Mouse (Mus musculus) stomach, postnatal 0 days (tissue): ENCODE data around the gene Bmp5. TPM values are rescaled to one million over a fixed set of nuclear protein-coding genes. Genes with fewer than 3 reads are reported as not detected.

Experiments used
- ATAC-seq: fragments of 200-750 bp; cut with Nextera tagmentation; 2 replicates; pipeline ENCODE4 v1.8.0; 2017; ENCODE audit not compliant: low FRiP score, low TSS enrichment
- DNase-seq: peaks from one replicate; pipeline ENCODE4 v3.0.0-alpha.2; 2016; ENCODE audit warnings: low spot score
- H3K27ac ChIP-seq: fragments of 300-500 bp; sonication (generic); replicated peaks from 2 replicates; pipeline ENCODE4 v1.5.1; 2014; ENCODE audit warnings: mild to moderate bottlenecking, control low read depth
- H3K27me3 ChIP-seq: fragments of 300-500 bp; sonication (generic); 2 replicates; pipeline ENCODE4 v1.6.1; 2014; ENCODE audit warnings: low read length; ENCODE audit not compliant: control insufficient read depth, insufficient read depth
- H3K36me3 ChIP-seq: fragments of 300-500 bp; sonication (generic); 2 replicates; pipeline ENCODE4 v1.6.1; 2014; ENCODE audit warnings: low read length, mixed read lengths; ENCODE audit not compliant: control insufficient read depth, insufficient read depth
- H3K4me1 ChIP-seq: fragments of 300-500 bp; sonication (generic); replicated peaks from 2 replicates; pipeline ENCODE4 v1.6.1; 2014; ENCODE audit warnings: antibody characterized with exemption; ENCODE audit not compliant: control insufficient read depth, insufficient read depth
- H3K4me2 ChIP-seq: fragments of 300-500 bp; sonication (generic); replicated peaks from 2 replicates; pipeline ENCODE4 v1.6.1; 2014; ENCODE audit warnings: low read depth, mild to moderate bottlenecking, control low read depth, moderate library complexity
- H3K4me3 ChIP-seq: fragments of 300-500 bp; sonication (generic); 2 replicates; pipeline ENCODE4 v1.5.1; 2014; ENCODE audit warnings: low read depth, low read length, control low read depth
- H3K9ac ChIP-seq: fragments of 300-500 bp; sonication (generic); 2 replicates; pipeline ENCODE4 v1.6.1; 2014; ENCODE audit warnings: mild to moderate bottlenecking, low read length, control low read depth, mixed read lengths
- H3K9me3 ChIP-seq: fragments of 300-500 bp; sonication (generic); 2 replicates; pipeline ENCODE4 v1.6.1; 2016; ENCODE audit warnings: low read length; ENCODE audit not compliant: control insufficient read depth
- CTCF ChIP-seq: IDR thresholded peaks from 2 replicates; pipeline ENCODE4 v1.5.1; 2016; ENCODE audit warnings: antibody characterized with exemption, low read depth, mild to moderate bottlenecking, moderate library complexity
- EP300 ChIP-seq: optimal IDR thresholded peaks from 2 replicates; pipeline ENCODE3; 2016; ENCODE audit warnings: antibody characterized with exemption
- WGBS: fragments of 180-500 bp; shearing (Covaris S2); extraction: QIAGEN DNeasy Blood & Tissue Kit; methylation state at CpG from one replicate; pipeline ENCODE4 v1.1.7; 2014; 5-methylcytosine and 5-hydroxymethylcytosine counted together
- polyA plus RNA-seq: library from polyadenylated mRNA; unstranded; fragments of >200 nt; fragmentation: Nextera tagmentation; extraction: Ambion mirVana; gene quantifications from 2 replicates; pipeline ENCODE4 v1.2.1, GENCODE M21; 2015

The Bmp5 gene
- polyA plus RNA-seq, 1 experiment from 2014 or later, result 4.6 TPM

DNA sequence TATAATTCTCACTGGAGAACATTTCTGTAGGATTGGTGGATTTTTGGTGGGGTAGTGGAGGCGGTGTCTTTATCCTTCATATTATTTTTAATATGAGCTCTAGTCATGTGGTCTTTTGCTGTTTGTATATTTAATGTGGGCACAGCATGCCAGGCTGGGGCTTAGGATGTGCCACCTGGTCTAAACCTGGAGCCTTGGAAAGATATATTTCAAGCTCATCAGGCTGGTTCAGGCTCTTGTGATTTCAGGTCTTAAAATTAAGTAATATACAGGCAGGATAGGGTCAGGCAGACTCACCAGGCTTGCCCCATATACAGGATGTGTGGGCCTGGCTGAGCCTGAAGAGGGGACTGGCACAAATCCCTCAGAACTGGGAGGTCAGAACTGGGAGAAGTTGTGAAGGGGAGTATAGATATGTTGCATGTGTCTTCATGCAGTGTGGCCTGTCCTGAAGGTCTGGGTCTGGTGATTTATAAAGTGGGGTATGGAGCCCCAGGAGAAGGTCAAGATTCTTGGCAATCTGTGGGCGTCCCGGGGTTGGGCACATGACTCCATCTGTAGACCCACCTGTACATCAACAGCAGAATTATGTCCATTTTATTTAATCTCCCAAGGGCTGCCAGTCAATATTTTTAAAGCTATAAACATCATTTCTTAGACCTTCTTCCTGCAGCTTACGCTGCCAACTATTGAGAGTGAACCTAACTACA, 108.5 kb downstream of the Bmp5 start:
- Histone ChIP-seq H3K4me1 (no peaks in the 10 kb centered on the region), H3K9ac (no peak overlapping the region), H3K36me3 (no peaks in the 10 kb centered on the region), H3K4me3 (no peak overlapping the region), H3K27ac (no peak overlapping the region), H3K4me2 (no peak overlapping the region), H3K27me3 (no peaks in the 10 kb centered on the region), H3K9me3 (no peaks in the 10 kb centered on the region)
- DNase-seq, result no peak
- ATAC-seq, result no peak
- TF ChIP-seq EP300 (no peak), CTCF (no peak)
- WGBS, result 97% methylated on average over 4 of the region's 4 CpGs

DNA sequence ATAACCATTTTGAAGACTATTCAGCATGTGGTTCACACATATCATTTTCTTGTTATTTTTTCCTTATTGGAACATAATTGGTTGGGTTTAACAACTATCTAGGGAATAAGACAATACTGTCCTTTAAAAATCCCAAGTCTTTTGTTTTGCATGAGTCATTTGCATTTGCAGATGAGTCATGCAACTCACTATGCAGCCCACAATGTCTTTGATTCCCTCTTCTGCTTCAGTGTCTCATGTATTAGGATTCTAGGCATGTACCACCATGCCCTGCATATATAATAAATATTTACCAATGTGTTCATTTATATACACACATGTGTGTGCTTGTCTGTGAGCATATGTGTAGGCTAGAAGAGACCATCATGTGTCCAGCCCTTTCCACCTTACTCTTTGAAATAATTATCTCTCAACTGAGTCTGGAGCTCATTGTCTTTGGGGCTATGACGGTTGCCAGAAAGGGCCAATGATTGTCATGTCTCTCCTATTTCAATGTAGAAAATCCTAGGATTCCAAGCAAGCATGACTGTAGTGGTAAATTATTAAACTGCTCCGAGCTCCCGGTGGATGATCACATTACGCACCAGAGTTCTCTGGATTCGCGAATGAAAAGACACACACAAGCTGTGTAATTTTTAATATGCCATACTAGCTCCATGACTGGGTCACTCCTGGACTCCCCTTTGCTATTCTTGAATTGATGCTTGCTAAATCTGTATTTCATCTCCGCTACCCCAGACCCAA, 111.8 kb downstream of the Bmp5 start:
- WGBS, result 80% methylated on average over 7 of the region's 7 CpGs
- DNase-seq (no peak), ATAC-seq (no peak)
- Histone ChIP-seq H3K4me3 (no peak overlapping the region), H3K27ac (no peak overlapping the region), H3K4me1 (no peaks in the 10 kb centered on the region), H3K4me2 (no peak overlapping the region), H3K36me3 (no peaks in the 10 kb centered on the region), H3K9ac (no peak overlapping the region), H3K9me3 (no peaks in the 10 kb centered on the region), H3K27me3 (no peaks in the 10 kb centered on the region)
- no peak for TF ChIP-seq EP300
- no peak for TF ChIP-seq CTCF

DNA sequence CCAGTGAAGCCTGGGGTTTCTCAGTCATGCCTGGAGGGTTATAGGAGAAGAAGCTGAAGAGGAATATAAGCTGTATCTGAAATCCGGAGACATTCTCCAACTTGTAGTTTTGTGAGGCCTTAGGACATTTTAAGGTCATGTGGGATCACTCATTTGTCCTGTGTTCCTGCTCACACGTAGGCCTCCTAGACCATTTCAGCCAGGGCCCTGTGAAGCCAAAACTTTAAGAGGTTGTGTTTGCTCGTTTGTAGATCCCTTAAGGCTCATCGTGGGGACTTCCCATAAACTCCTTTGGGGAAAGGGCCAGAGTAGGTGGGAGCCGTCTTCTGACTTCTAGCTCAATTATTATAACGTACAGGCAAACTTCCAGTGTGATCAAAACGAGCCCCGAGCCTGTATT, 121.8 kb downstream of the Bmp5 start:
- no peaks in the 10 kb centered on the region for H3K9me3 ChIP-seq
- 80% methylated on average over 8 of the region's 8 CpGs for WGBS
- no peak for TF ChIP-seq CTCF
- TF ChIP-seq EP300, result no peak
- no peak overlapping the region for H3K4me3 ChIP-seq
- H3K9ac ChIP-seq, result no peak overlapping the region
- H3K36me3 ChIP-seq, result no peaks in the 10 kb centered on the region
- no peaks in the 10 kb centered on the region for H3K27me3 ChIP-seq
- no peak for ATAC-seq
- no peak overlapping the region for H3K4me2 ChIP-seq
- H3K27ac ChIP-seq, result no peak overlapping the region
- no peaks in the 10 kb centered on the region for H3K4me1 ChIP-seq
- DNase-seq, result no peak

DNA sequence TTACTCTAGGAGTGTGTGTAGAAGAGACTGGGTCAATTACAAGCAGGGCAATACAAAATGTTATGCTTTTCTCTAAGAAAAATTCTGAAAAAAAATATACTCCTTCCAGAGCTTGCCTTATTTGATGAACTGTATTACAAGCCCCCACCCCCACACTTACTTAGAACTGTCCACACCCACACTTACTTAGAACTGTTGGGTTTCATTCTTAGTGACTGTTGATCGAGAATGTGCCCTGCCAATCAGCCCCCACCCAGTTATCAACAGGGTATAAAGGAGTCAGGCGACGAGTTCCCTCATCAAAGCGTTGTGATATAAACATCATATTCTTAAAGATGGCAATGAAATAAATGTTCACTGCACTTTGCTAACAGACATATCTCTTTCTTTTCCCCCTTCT, 122.9 kb downstream of the Bmp5 start:
- no peak for ATAC-seq
- WGBS, result 75% methylated on average over 4 of the region's 4 CpGs

DNA sequence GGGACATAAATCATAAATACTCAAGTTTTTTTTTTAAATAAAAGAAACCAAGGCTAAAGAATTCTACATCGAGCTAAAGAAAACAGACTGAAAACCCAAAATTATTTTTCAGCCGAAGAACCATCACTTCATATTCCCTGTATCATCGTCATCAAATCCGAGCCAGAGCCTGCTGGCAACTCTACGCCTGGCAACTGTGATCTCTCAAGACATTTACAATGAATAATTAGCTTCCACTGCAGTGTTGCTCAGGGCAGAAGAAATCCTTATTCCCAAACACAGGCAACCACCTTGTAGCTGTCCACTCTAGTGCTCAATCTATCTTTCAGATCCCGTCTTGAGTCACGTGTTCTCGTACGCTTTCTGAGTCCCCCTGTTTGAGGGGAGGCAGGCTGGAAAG, 126.1 kb downstream of the Bmp5 start:
- no peaks in the 10 kb centered on the region for H3K27me3 ChIP-seq
- no peak overlapping the region for H3K9ac ChIP-seq
- no peaks in the 10 kb centered on the region for H3K9me3 ChIP-seq
- WGBS, result 54% methylated on average over 9 of the region's 9 CpGs
- DNase-seq, result no peak
- no peak overlapping the region for H3K4me2 ChIP-seq
- H3K27ac ChIP-seq, result no peak overlapping the region
- no peak for ATAC-seq
- no peak overlapping the region for H3K4me3 ChIP-seq
- H3K4me1 ChIP-seq, result no peaks in the 10 kb centered on the region
- H3K36me3 ChIP-seq, result no peaks in the 10 kb centered on the region
- TF ChIP-seq EP300 (no peak), CTCF (no peak)

More for the DNA sequence above, 122.9 kb downstream of the Bmp5 start:
- Histone ChIP-seq H3K36me3 (no peaks in the 10 kb centered on the region), H3K4me1 (no peaks in the 10 kb centered on the region), H3K27me3 (no peaks in the 10 kb centered on the region), H3K4me3 (no peak overlapping the region), H3K4me2 (no peak overlapping the region), H3K9me3 (no peaks in the 10 kb centered on the region), H3K27ac (no peak overlapping the region), H3K9ac (no peak overlapping the region)
- TF ChIP-seq EP300 (no peak), CTCF (no peak)
- DNase-seq, result no peak

DNA sequence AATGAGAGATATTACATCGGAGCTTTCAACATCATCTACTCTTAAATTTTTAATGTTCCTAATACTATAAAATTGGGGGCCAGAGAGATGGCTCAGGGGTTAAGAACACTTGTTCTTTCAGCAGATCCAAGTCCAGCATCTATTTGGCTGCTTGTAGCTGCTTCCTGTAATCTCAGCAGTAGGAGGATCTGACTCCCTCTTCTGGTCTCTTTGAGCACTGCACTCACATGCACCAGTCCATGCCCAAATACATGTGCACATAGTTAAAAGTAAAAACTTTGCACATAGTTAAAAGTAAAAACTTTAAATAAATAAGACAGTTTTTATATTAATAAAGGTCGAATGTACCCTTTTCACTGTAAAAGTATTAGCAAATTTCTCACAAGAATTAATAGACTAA, 130.3 kb downstream of the Bmp5 start:
- no peak for ATAC-seq
- TF ChIP-seq EP300 (no peak), CTCF (peak; percentile 59)

More for the DNA sequence above, 130.3 kb downstream of the Bmp5 start:
- H3K9me3 ChIP-seq, result no peaks in the 10 kb centered on the region
- WGBS, result 60% methylated on average over 2 of the region's 2 CpGs
- no peaks in the 10 kb centered on the region for H3K4me1 ChIP-seq
- H3K36me3 ChIP-seq, result no peaks in the 10 kb centered on the region
- H3K27me3 ChIP-seq, result no peaks in the 10 kb centered on the region
- no peak overlapping the region for H3K4me2 ChIP-seq
- H3K9ac ChIP-seq, result no peak overlapping the region
- H3K27ac ChIP-seq, result no peak overlapping the region
- DNase-seq, result no peak
- H3K4me3 ChIP-seq, result no peak overlapping the region
